Mouse (Mus musculus): ENCODE measurements around the gene AU021092. TPM values are rescaled to one million over a fixed set of nuclear protein-coding genes. Genes with fewer than 3 reads are reported as not detected.

Gene AU021092
- polyA plus RNA-seq (2014; fragmentation: Nextera tagmentation; extraction: Ambion mirVana) = 2.0 and 3.1 TPM in 2 replicates

DNA sequence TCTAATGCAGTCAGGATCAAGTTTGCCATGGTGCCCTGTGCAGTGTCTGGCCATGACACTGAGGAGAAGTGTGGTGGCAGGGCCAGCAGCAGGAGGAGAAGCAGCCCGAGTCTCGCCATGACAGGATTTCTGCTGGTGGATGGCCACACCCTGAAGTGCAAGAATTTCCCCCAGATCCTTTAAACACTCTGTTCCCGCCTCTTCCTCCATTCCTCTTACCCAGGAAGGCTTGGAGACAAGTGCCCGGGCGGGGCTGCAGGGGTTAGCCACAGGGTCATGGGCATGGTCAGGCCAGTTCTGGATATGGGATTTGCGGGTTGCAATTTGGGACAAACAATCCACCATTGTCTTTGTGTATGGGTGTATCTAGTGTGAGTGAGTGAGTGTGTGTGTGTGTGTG lies at the start of gene AU021092:
TSS of gene AU021092 (minus strand) at position 160 of the 400 bp plus-strand sequence.
- Histone ChIP-seq H3K4me2 (ENCODE audit: low read depth, low read length) (no peak within 1 kb of the TSS), H3K4me1 (ENCODE audit: control insufficient read depth, insufficient read depth, low read length) (no peaks in the 10 kb centered on the region), H3K36me3 (replicated peaks; ENCODE audit: control insufficient read depth, insufficient read depth, low read depth, low read length) (no peaks in the 10 kb centered on the region), H3K27me3 (ENCODE audit: control insufficient read depth, insufficient read depth, low read length) (peaks cover 3% of the 10 kb centered on the region; the same call in 1 of the 2 replicates), H3K27ac (replicated peaks; ENCODE audit: low read depth, low read length) (no peak within 1 kb of the TSS), H3K9me3 (replicated peaks; ENCODE audit: control insufficient read depth, low read length) (no peaks in the 10 kb centered on the region), H3K4me3 (ENCODE audit: low read depth, low read length) (no peak within 1 kb of the TSS), H3K9ac (replicated peaks; ENCODE audit: low read length) (no peak within 1 kb of the TSS)
- ATAC-seq (replicated peaks; ENCODE audit: insufficient number of reproducible peaks, low FRiP score, low TSS enrichment, low read depth) = no peak
- 70% methylated on average over 6 of the region's 6 CpGs for WGBS
- DNase-seq (ENCODE audit: low spot score) = no peak

DNA sequence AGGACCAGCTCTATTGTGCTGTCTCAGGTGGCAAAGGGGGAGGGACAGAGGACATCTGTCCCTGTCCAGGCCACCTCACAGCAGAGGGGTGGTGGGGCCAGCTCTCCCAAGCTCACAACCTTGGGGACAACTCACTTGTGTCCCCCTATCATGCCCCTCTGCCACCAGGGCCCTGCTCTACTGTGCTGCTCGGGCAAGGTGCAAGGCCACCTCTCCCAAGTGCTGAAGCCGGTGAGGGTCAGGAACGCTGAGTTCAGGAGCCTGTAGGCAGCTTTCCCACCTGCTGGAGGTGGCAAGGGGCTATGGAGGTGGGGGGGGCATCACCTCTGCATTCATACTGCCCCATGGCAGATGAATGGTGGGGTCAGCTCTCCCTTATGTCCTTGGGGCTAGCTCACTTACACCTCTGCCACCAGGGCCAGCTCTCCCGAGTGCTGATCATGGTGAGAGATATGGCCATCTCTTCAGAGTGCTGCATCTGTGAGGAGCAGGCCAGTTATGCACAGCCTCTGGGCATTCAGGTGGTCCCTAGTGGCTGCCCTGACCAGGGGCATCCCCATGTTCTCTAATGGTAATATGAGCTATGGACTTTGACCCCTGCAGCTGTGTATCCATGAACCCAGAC lies 49.4 kb upstream of the AU021092 start:
- ATAC-seq (replicated peaks; ENCODE audit: insufficient number of reproducible peaks, low FRiP score, low TSS enrichment, low read depth) (0 out of 2 replicates have a peak, but pooled peaks have one; percentile 39), DNase-seq (ENCODE audit: low spot score) (no peak)
- Histone ChIP-seq H3K4me1 (ENCODE audit: control insufficient read depth, insufficient read depth, low read length) (no peaks in the 10 kb centered on the region), H3K27ac (replicated peaks; ENCODE audit: low read depth, low read length) (no peak overlapping the region), H3K36me3 (replicated peaks; ENCODE audit: control insufficient read depth, insufficient read depth, low read depth, low read length) (no peaks in the 10 kb centered on the region), H3K9me3 (replicated peaks; ENCODE audit: control insufficient read depth, low read length) (no peaks in the 10 kb centered on the region), H3K27me3 (ENCODE audit: control insufficient read depth, insufficient read depth, low read length) (no peaks in the 10 kb centered on the region), H3K4me3 (ENCODE audit: low read depth, low read length) (no peak overlapping the region), H3K4me2 (ENCODE audit: low read depth, low read length) (no peak overlapping the region), H3K9ac (replicated peaks; ENCODE audit: low read length) (no peak overlapping the region)
- WGBS = 74% methylated on average over 4 of the region's 4 CpGs

DNA sequence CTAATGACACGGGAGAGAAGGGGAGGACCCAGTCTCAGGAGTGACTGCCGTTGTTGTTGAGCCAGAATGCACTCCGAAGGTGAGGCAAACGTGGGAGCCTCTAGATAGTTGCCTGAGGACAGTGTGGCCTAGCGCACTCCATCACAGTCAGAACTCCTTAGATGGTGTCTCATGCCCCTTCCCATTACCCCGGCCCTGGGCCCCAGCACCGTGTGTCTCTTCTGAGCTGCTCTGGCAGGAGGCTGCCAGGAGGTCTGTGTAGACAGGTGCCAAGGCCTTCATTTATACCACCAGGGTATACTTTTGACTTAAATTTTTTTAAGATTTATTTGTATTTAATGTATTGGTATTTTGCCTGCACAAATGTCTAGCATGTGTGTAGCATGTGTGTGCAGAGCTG lies 41.8 kb upstream of the AU021092 start:
- Histone ChIP-seq H3K9me3 (replicated peaks; ENCODE audit: control insufficient read depth, low read length) (no peaks in the 10 kb centered on the region), H3K36me3 (replicated peaks; ENCODE audit: control insufficient read depth, insufficient read depth, low read depth, low read length) (no peaks in the 10 kb centered on the region), H3K4me2 (ENCODE audit: low read depth, low read length) (no peak overlapping the region), H3K27me3 (ENCODE audit: control insufficient read depth, insufficient read depth, low read length) (no peaks in the 10 kb centered on the region), H3K9ac (replicated peaks; ENCODE audit: low read length) (no peak overlapping the region), H3K27ac (replicated peaks; ENCODE audit: low read depth, low read length) (no peak overlapping the region), H3K4me1 (ENCODE audit: control insufficient read depth, insufficient read depth, low read length) (no peaks in the 10 kb centered on the region), H3K4me3 (ENCODE audit: low read depth, low read length) (no peak overlapping the region)
- DNase-seq (ENCODE audit: low spot score) (no peak), ATAC-seq (replicated peaks; ENCODE audit: insufficient number of reproducible peaks, low FRiP score, low TSS enrichment, low read depth) (peak; percentile 48; the same call in 1 of the 2 replicates)
- WGBS = 77% methylated on average over 7 of the region's 7 CpGs

DNA sequence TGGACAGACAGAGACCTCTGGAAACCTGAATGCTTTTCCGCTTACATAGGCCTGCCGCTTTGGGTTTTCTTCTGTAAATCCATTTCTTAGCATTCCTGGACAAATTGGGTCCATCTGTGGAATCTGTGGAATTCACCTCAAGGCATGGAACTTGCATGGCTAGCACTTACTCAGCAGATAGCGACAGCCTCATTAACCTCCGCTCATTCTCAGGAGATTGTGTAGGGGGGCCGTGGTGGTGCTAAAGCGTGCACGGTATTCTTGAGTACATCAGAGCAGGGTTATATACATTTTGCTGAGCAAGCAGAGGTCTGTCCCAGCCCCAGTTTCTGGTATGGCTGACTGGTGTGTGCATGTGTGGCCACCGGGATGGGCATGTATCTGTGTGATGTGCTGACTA lies 41.1 kb upstream of the AU021092 start:
- H3K4me1 ChIP-seq (ENCODE audit: control insufficient read depth, insufficient read depth, low read length) = no peaks in the 10 kb centered on the region
- H3K27ac ChIP-seq (replicated peaks; ENCODE audit: low read depth, low read length) = no peak overlapping the region
- WGBS = 29% methylated on average over 8 of the region's 8 CpGs
- ATAC-seq (replicated peaks; ENCODE audit: insufficient number of reproducible peaks, low FRiP score, low TSS enrichment, low read depth) (no peak; the same call in 1 of the 2 replicates), DNase-seq (ENCODE audit: low spot score) (peak; percentile 83)
- no peak overlapping the region for H3K9ac ChIP-seq (replicated peaks; ENCODE audit: low read length)
- no peak overlapping the region for H3K4me2 ChIP-seq (ENCODE audit: low read depth, low read length)
- no peak overlapping the region for H3K4me3 ChIP-seq (ENCODE audit: low read depth, low read length)
- H3K36me3 ChIP-seq (replicated peaks; ENCODE audit: control insufficient read depth, insufficient read depth, low read depth, low read length) = no peaks in the 10 kb centered on the region
- H3K9me3 ChIP-seq (replicated peaks; ENCODE audit: control insufficient read depth, low read length) = no peaks in the 10 kb centered on the region
- H3K27me3 ChIP-seq (ENCODE audit: control insufficient read depth, insufficient read depth, low read length) = no peaks in the 10 kb centered on the region

DNA sequence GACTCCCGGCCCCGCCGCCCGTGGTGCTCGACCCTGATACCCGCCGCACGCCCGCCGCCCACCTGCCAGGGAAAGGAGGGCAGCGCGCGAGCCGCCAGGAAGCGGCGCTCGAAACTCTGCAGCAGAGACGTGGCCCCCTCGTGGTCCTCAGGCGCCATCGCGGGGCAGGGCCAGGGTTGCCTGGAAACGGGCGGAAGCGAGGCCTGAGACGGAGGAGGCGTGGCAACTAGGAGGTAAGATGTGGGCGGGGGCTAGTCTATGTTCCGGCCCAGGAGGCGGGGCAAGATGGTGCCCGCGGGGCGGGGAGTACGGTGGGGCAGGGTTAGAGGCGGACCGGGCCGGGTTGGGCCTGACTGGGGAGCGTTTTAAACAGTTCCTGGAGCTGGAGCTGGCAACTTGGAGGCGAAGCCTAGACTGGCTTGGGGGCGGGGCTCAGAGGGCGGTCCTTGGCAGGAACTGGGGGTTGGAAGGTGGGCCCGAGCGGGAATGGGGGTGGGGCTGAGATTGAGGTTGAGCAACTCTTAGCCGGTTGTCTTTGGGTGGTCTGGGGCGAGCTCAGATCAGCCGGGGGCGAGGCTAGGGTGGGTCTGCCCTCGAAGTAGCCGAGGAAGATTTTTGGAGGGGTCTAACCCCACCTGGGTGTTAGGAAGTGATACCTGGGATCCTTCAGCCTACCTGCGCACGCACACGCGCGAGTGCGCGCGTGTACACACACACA lies 33.8 kb upstream of the AU021092 start, which contains the start of gene Eef2kmt:
TSS of gene Eef2kmt (minus strand) at position 205 of the 718 bp plus-strand sequence.
- ATAC-seq (replicated peaks; ENCODE audit: insufficient number of reproducible peaks, low FRiP score, low TSS enrichment, low read depth) (peak; percentile 95), DNase-seq (ENCODE audit: low spot score) (peak; percentile 100)
- H3K9me3 ChIP-seq (replicated peaks; ENCODE audit: control insufficient read depth, low read length) = no peaks in the 10 kb centered on the region
- no peaks in the 10 kb centered on the region for H3K27me3 ChIP-seq (ENCODE audit: control insufficient read depth, insufficient read depth, low read length)
- peak within 1 kb of the TSS; percentile 71 for H3K9ac ChIP-seq (replicated peaks; ENCODE audit: low read length)
- WGBS = 3% methylated on average over 57 of the region's 57 CpGs
- no peaks in the 10 kb centered on the region for H3K4me1 ChIP-seq (ENCODE audit: control insufficient read depth, insufficient read depth, low read length)
- peak within 1 kb of the TSS; percentile 74 for H3K4me2 ChIP-seq (ENCODE audit: low read depth, low read length)
- peak within 1 kb of the TSS; percentile 52 for H3K4me3 ChIP-seq (ENCODE audit: low read depth, low read length)
- no peaks in the 10 kb centered on the region for H3K36me3 ChIP-seq (replicated peaks; ENCODE audit: control insufficient read depth, insufficient read depth, low read depth, low read length)
- H3K27ac ChIP-seq (replicated peaks; ENCODE audit: low read depth, low read length) = peak within 1 kb of the TSS; percentile 47; the same call in 1 of the 2 replicates

DNA sequence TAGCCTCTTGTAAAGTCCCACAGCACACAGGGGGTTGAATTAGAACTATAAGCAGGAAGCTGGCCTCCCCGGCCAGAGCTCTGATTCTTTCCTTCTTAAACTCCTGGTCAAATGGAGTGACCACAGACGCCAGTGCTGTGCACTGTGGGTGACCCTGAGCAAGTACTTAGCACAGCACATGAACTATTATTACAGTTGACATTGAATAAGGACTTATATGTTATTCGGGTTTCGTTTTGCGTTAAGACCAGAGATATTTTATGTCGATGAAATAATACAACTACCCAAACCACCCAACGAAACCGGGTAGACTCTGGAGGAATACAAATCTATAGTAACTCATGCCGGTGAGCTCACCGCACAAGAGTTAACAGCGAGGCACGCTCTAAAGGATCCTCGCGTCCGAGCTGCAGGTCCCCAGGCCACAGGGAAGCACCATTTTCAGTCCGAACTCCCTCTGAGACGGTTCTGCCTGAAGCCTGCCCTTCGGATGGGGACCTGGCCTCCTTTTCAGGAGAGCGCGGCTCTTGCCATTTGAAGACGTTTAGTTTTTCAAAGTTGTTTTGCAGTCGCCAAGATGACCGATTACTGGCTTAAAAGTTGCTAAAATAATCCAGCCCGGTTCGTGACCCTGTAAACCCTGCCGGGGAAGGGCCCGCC lies 33.1 kb upstream of the AU021092 start:
- peak overlapping the region; percentile 74 for H3K4me2 ChIP-seq (ENCODE audit: low read depth, low read length)
- H3K9me3 ChIP-seq (replicated peaks; ENCODE audit: control insufficient read depth, low read length) = no peaks in the 10 kb centered on the region
- no peaks in the 10 kb centered on the region for H3K4me1 ChIP-seq (ENCODE audit: control insufficient read depth, insufficient read depth, low read length)
- peak overlapping the region; percentile 71 for H3K9ac ChIP-seq (replicated peaks; ENCODE audit: low read length)
- H3K27me3 ChIP-seq (ENCODE audit: control insufficient read depth, insufficient read depth, low read length) = no peaks in the 10 kb centered on the region
- DNase-seq (ENCODE audit: low spot score) (peak; percentile 7), ATAC-seq (replicated peaks; ENCODE audit: insufficient number of reproducible peaks, low FRiP score, low TSS enrichment, low read depth) (no peak)
- peak overlapping the region; percentile 44; the same call in 1 of the 2 replicates for H3K27ac ChIP-seq (replicated peaks; ENCODE audit: low read depth, low read length)
- 2% methylated on average over 27 of the region's 27 CpGs for whole genome bisulfite sequencing
- peak overlapping the region; percentile 52 for H3K4me3 ChIP-seq (ENCODE audit: low read depth, low read length)
- H3K36me3 ChIP-seq (replicated peaks; ENCODE audit: control insufficient read depth, insufficient read depth, low read depth, low read length) = no peaks in the 10 kb centered on the region

DNA sequence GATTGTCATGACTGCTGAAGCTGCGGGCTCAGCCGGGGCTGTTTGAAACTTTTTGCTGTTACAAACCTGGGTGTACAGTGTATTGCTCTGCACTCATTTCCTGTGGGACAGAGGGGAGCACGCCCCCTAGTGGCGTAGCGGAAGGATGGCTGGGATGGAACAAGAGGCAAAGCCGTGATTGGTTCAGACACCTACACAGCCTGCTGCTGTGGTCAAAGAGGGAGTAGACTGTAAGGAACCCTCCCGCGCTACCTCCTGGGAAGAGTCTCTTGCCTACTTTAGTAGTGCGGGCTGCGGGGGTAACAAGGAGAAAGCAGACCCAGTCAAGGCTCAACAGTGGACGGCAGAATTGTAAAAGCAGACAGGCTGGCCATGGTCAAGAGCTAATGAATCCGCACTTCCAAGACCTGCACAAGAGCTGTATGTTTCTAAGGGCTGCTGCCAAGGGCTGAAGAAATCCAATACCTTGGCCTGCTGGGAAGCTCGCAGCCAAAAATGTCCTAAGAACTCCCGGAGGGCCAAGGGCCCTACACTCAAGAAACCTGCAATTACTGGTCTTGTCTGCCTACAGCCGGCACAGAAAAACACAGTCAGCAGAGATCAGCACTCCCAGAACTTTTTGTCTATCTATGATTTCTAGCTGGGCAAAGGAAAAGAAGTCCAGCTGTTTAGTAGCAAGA lies 32.4 kb upstream of the AU021092 start:
- 0 out of 2 replicates have a peak overlapping the region, but pooled peaks have one; percentile 6 for H3K27ac ChIP-seq (replicated peaks; ENCODE audit: low read depth, low read length)
- peak overlapping the region; percentile 21 for H3K4me3 ChIP-seq (ENCODE audit: low read depth, low read length)
- no peaks in the 10 kb centered on the region for H3K27me3 ChIP-seq (ENCODE audit: control insufficient read depth, insufficient read depth, low read length)
- ATAC-seq (replicated peaks; ENCODE audit: insufficient number of reproducible peaks, low FRiP score, low TSS enrichment, low read depth) (peak; percentile 69; the same call in 1 of the 2 replicates), DNase-seq (ENCODE audit: low spot score) (peak; percentile 88)
- H3K36me3 ChIP-seq (replicated peaks; ENCODE audit: control insufficient read depth, insufficient read depth, low read depth, low read length) = no peaks in the 10 kb centered on the region
- peak overlapping the region; percentile 20; the same call in 1 of the 2 replicates for H3K9ac ChIP-seq (replicated peaks; ENCODE audit: low read length)
- WGBS = 4% methylated on average over 15 of the region's 15 CpGs
- no peaks in the 10 kb centered on the region for H3K9me3 ChIP-seq (replicated peaks; ENCODE audit: control insufficient read depth, low read length)
- no peaks in the 10 kb centered on the region for H3K4me1 ChIP-seq (ENCODE audit: control insufficient read depth, insufficient read depth, low read length)
- H3K4me2 ChIP-seq (ENCODE audit: low read depth, low read length) = peak overlapping the region; percentile 74

Measured in embryonic facial prominence, embryonic 11.5 days (tissue).